Mouse (Mus musculus) urinary bladder, adult 2 months (tissue): Measurements from ENCODE around the gene Cfl2. TPM values are rescaled to one million over a fixed set of nuclear protein-coding genes. Genes with fewer than 3 reads are reported as not detected.

Experiments
- DNase-seq: peaks from one replicate; pipeline ENCODE4 v3.0.0; 2022; ENCODE audit warnings: low spot score
- polyA plus RNA-seq: library from polyadenylated mRNA; depleted of rRNA; stranded (reverse); fragments of >200 nt; gene quantifications from 2 replicates; pipeline ENCODE4 v1.2.3, GENCODE M21; 2012; rRNA removed

The Cfl2 gene
- polyA plus RNA-seq, 1 experiment, result 107 TPM

DNA sequence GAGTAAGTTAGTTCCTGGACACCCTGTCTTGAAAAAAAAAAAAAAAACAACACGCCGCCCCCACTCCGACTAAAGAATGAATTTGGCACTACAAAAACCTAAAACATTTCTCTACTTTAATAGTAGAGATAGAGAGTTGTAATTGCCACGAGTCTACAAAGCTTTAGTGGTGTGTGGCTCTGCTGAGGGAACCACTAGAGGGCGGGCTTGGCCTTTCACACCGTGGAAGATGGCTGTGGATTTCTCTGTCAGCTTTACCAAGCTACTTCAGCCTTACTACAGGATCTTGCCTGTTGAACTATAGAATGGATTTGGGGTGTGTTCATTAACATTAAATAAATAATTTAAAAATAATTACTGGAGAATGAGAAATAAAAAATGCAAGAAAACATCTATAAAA is 32.1 kb downstream of the Cfl2 start:
- peak; percentile 49 for DNase-seq

DNA sequence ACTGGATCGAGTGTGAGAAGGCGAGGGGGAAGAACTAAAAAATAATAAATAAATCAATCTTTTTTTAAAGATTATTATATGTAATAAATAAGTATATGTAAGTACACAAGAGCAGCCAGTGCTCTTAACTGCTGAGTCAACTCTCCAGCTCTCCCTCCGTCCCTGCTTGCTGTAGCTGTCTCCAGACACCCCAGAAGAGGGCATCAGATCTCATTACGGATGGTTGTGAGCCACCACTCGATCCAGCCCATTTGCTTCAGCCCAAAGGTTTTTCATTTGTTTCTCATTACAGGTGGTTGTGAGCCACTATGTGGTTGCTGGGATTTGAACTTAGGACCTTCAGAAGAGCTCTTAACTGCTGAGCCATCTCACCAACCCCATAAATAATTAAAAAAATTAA is 32.8 kb downstream of the Cfl2 start:
- DNase-seq, result no peak

GRCm38 (mm10) chr12:54828043-54828442 is 34.6 kb downstream of the Cfl2 start:
- DNase-seq, result no peak

GRCm38 (mm10) chr12:54825202-54825601 is 37.5 kb downstream of the Cfl2 start:
- DNase-seq, result no peak

- DNase-seq, result no peak
Measured at GRCm38 (mm10) chr12:54822836-54823426, 39.7 kb downstream of the Cfl2 start.

GRCm38 (mm10) chr12:54820684-54821161 is 42.0 kb downstream of the Cfl2 start:
- DNase-seq, result no peak

DNA sequence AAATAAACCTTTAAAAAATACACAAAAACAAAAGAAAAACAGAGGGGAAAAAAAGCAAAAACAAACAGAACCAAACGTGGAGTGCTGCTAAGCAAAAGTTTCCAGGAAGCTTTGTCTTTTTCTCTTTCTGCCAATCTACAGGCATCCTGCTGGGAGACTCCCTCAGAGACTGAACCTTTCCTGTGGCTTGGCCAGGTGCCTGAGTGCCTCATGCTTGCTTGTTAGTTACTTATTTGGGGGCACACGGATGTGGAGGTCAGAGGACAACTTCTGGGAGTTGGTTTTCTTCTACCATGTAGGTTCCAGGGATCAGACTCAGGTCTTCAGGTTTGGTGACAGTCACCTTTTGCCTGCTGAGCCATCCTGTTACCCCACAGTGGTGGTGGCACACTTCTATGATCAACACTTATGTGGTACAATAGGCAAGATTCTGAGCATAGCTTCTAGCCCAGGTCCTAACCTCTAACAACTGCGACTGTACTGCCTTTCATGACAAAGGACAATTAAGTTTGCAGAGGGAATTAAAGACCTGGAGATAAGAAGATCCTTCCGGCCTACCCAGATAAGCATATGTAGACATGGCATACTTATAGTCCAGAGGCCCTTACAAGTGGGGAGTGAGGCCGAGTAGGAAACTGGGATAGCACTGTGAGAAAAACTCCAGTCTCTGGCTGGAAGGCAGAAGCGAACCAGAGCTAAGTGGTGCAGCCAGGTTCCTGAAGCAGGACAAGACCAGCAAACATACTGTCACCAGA is 43.3 kb downstream of the Cfl2 start:
- no peak for DNase-seq

GRCm38 (mm10) chr12:54810142-54810541 is 52.5 kb downstream of the Cfl2 start:
- no peak for DNase-seq

Other genes starting within 250 kb of the Cfl2 start
- gene Sptssa, start 206.3 kb downstream of the Cfl2 start, polyA plus RNA-seq, result 89.2 and 106 TPM in 2 replicates
- 24.3 and 28.1 TPM in 2 replicates for gene Eapp, start 167.0 kb downstream of the Cfl2 start, polyA plus RNA-seq
- gene Snx6, start 67.2 kb downstream of the Cfl2 start, polyA plus RNA-seq, result 60.7 and 68.1 TPM in 2 replicates
- not detected in 2 replicates for gene Gm20403, start 123.7 kb upstream of the Cfl2 start, polyA plus RNA-seq
- 7.1 and 9.8 TPM in 2 replicates for gene Baz1a, start 151.5 kb upstream of the Cfl2 start, polyA plus RNA-seq
- gene 2700097O09Rik, start 217.2 kb upstream of the Cfl2 start, polyA plus RNA-seq, result 17.9 and 21.2 TPM in 2 replicates
- 62.8 and 78.5 TPM in 2 replicates for gene Srp54a, start 217.4 kb upstream of the Cfl2 start, polyA plus RNA-seq